Mouse (Mus musculus): ENCODE measurements at regions not wholly inside any gene's neighbourhood (a gene's known extent, or its start where the extent isn't known, plus 50 kb on each side); places are given as distances from the start of the nearest gene placed in this dataset.

DNA sequence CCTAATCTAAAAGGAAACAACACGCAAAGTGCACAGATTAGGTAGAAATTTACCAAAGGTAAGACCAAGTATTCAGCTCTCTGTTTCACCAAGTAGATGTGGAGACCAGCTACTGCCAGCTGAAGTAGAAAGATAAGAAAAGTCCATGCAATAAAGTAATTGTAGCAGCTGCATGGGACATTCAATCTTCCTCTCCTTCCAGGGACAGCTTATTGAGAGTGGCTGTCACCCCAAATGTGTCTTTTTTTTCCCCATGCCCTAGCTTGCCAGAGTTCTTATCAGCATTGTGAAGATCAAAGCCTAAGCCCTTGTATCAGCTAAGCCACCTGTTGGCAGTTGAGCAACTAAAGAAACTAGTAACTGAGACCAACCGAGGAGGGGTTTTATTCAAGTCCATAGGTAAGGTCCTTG, 541.1 kb upstream of the Dmac1 start:
- TF ChIP-seq CTCF (IDR thresholded peaks at IDR 0.05; ENCODE audit: insufficient read depth, low read length) (no peak), POLR2A (IDR thresholded peaks at IDR 0.05; ENCODE audit: borderline replicate concordance, extremely low read depth, low read depth, low read length) (no peak)

All from lung, adult 2 months (tissue).